ENCODE assay signal across 11 mouse cellular contexts in genomic region chr1:91227381-91228054, GRCm38 (mm10). TPM values are rescaled to one million over a fixed set of nuclear protein-coding genes. Genes with fewer than 3 reads are reported as not detected.
DNase-seq lines count a peak whose midpoint lies in the region.
"Had no signal": no experiment of that assay in that cellular context is flagged by ENCODE, and none has a peak within 500 bp of the region (broad histone marks: within the 10 kb centered on the region; RNA-seq: fewer than 3 reads in every experiment).

No protein-coding gene starts in this region.

- WGBS in limb, embryonic 10.5 days: 54% methylated on average over 15 of the region's 15 CpGs
- 72% methylated on average over 15 of the region's 15 CpGs for WGBS in forebrain, embryonic 10.5 days

- H3K9me3 ChIP-seq in limb, embryonic 10.5 days (replicated peaks): no peaks in the 10 kb centered on the region
- no peaks in the 10 kb centered on the region for H3K9me3 ChIP-seq in forebrain, embryonic 10.5 days

- no peak overlapping the region for H3K4me3 ChIP-seq in limb, embryonic 10.5 days
- H3K4me3 ChIP-seq in forebrain, embryonic 10.5 days: no peak overlapping the region

- H3K4me1 ChIP-seq in limb, embryonic 10.5 days: peaks cover 28% of the 10 kb centered on the region
- H3K4me1 ChIP-seq in forebrain, embryonic 10.5 days: peaks cover 14% of the 10 kb centered on the region

- no peaks in the 10 kb centered on the region for H3K36me3 ChIP-seq in limb, embryonic 10.5 days
- H3K36me3 ChIP-seq in forebrain, embryonic 10.5 days (replicated peaks): no peaks in the 10 kb centered on the region

- no peaks in the 10 kb centered on the region for H3K27me3 ChIP-seq in limb, embryonic 10.5 days (ENCODE audit: low read depth, poor library complexity, severe bottlenecking)
- H3K27me3 ChIP-seq in forebrain, embryonic 10.5 days (ENCODE audit: poor library complexity, severe bottlenecking): no peaks in the 10 kb centered on the region

- H3K27ac ChIP-seq in limb, embryonic 10.5 days: peak overlapping the region; percentile 54; the same call in 1 of the 2 replicates
- no peak overlapping the region for H3K27ac ChIP-seq in forebrain, embryonic 10.5 days

- DNase-seq in embryo, embryonic 11 days: peak; percentile 29
- no peak for DNase-seq in embryo, embryonic 10 days (ENCODE audit: low spot score)
- DNase-seq in kidney, postnatal 4 days: peak; percentile 27 to 52
- no peak for DNase-seq in kidney, postnatal 25 days
- no peak for DNase-seq in limb, embryonic 10.5 days (ENCODE audit: low spot score)
- peak; percentile 37 for DNase-seq in mesoderm, embryonic 11.5 days (ENCODE audit: low read depth, low spot score)
- no peak for DNase-seq in forebrain, embryonic 10.5 days (ENCODE audit: extremely low spot score, low spot score)
- DNase-seq in cerebellum, adult 9-10 months: no peak
- DNase-seq: kidney, adult 8-10 months; lung, postnatal 14 days; right cerebral cortex, postnatal 4 days had no signal

RNA-seq across cellular contexts. Expression of gene Ube2f, which starts 22.6 kb away (rescaled TPM):
- 84.5 and 96.4 TPM in 2 replicates for polyA plus RNA-seq in limb, embryonic 10.5 days (2016; fragmentation: Nextera tagmentation; extraction: Ambion mirVana)
- 95.3 and 99.9 TPM in 2 replicates for polyA plus RNA-seq in forebrain, embryonic 10.5 days (2016; fragmentation: Nextera tagmentation; extraction: Ambion mirVana)

RNA-seq across cellular contexts. Expression of gene Ramp1, which starts 47.9 kb away (rescaled TPM):
- polyA plus RNA-seq in limb, embryonic 10.5 days (2016; fragmentation: Nextera tagmentation; extraction: Ambion mirVana): 0.16 and 0.23 TPM in 2 replicates
- polyA plus RNA-seq in forebrain, embryonic 10.5 days (2016; fragmentation: Nextera tagmentation; extraction: Ambion mirVana): 0.06 and 0.10 TPM in 2 replicates

Comparison
In these comparisons a context has a peak if more than half of its experiments do, and no peak if none do; other contexts are left out.
1. DNase-seq: peak in embryo, embryonic 11 days (single experiment), kidney, postnatal 4 days (2 of 2) and mesoderm, embryonic 11.5 days (single experiment); none in embryo, embryonic 10 days (single experiment), kidney, postnatal 25 days (0 of 2), limb, embryonic 10.5 days (single experiment), forebrain, embryonic 10.5 days (single experiment) and cerebellum, adult 9-10 months (single experiment).